Mouse (Mus musculus) midbrain, postnatal 0 days (tissue): ENCODE results near the gene Nfib. TPM values are rescaled to one million over a fixed set of nuclear protein-coding genes. Genes with fewer than 3 reads are reported as not detected.

Experiments used
- ATAC-seq: fragments of 200-750 bp; cut with Nextera tagmentation; 2 replicates; pipeline ENCODE4 v1.8.0; 2017; ENCODE audit warnings: moderate number of reproducible peaks, mild to moderate bottlenecking, moderate TSS enrichment, moderate library complexity; ENCODE audit not compliant: low FRiP score
- DNase-seq: peaks from one replicate; pipeline ENCODE4 v3.0.0-alpha.2; 2015; ENCODE audit warnings: low spot score
- H3K27ac ChIP-seq: fragments of 300-500 bp; sonication (generic); 2 replicates; pipeline ENCODE4 v1.5.1; 2014; ENCODE audit warnings: low read depth, mild to moderate bottlenecking, low read length, mixed read lengths
- H3K27me3 ChIP-seq: fragments of 300-500 bp; sonication (generic); 2 replicates; pipeline ENCODE4 v1.6.1; 2014; ENCODE audit warnings: low read length, control low read depth, mixed read lengths; ENCODE audit not compliant: insufficient read depth
- H3K36me3 ChIP-seq: fragments of 300-500 bp; sonication (generic); 2 replicates; pipeline ENCODE4 v1.6.1; 2014; ENCODE audit warnings: low read length, control low read depth, mixed read lengths; ENCODE audit not compliant: insufficient read depth
- H3K4me1 ChIP-seq: fragments of 300-500 bp; sonication (generic); 2 replicates; pipeline ENCODE4 v1.6.1; 2014; ENCODE audit warnings: mild to moderate bottlenecking, control low read depth, antibody characterized with exemption, low read length, mixed read lengths; ENCODE audit not compliant: insufficient read depth
- H3K4me2 ChIP-seq: fragments of 300-500 bp; sonication (generic); 2 replicates; pipeline ENCODE4 v1.6.1; 2014; ENCODE audit warnings: low read depth, mild to moderate bottlenecking, low read length, mixed read lengths; ENCODE audit not compliant: poor library complexity, severe bottlenecking
- H3K4me3 ChIP-seq: fragments of 300-500 bp; sonication (generic); 2 replicates; pipeline ENCODE4 v1.5.1; 2014; ENCODE audit warnings: low read depth, mild to moderate bottlenecking, low read length, moderate library complexity
- H3K9ac ChIP-seq: fragments of 300-500 bp; sonication (generic); replicated peaks from 2 replicates; pipeline ENCODE4 v1.6.1; 2014; ENCODE audit warnings: mild to moderate bottlenecking, low read length, moderate library complexity, mixed read lengths; ENCODE audit not compliant: poor library complexity, severe bottlenecking
- H3K9me3 ChIP-seq: fragments of 300-500 bp; sonication (generic); 2 replicates; pipeline ENCODE4 v1.6.1; 2016; ENCODE audit warnings: low read length, control low read depth
- CTCF ChIP-seq: IDR thresholded peaks from 2 replicates; pipeline ENCODE4 v1.5.1; 2016; ENCODE audit warnings: antibody characterized with exemption, mild to moderate bottlenecking
- WGBS: fragments of 180-500 bp; shearing (Covaris S2); extraction: QIAGEN DNeasy Blood & Tissue Kit; methylation state at CpG from one replicate; pipeline ENCODE4 v1.1.7; 2014; 5-methylcytosine and 5-hydroxymethylcytosine counted together
- polyA plus RNA-seq: library from polyadenylated mRNA; unstranded; fragments of >200 nt; fragmentation: Nextera tagmentation; extraction: Ambion mirVana; gene quantifications from 2 replicates; pipeline ENCODE4 v1.2.1, GENCODE M21; 2015
- total RNA-seq: library from RNA; depleted of rRNA; stranded (reverse); fragments of >200 nt; gene quantifications from 2 replicates; pipeline ENCODE4 v1.2.3, GENCODE M21; 2014

Gene Nfib
- total and polyA plus RNA-seq, 2 experiments from 2014 or later, result 27.7 to 62.8 TPM

GRCm38 (mm10) chr4:82549762-82550380 is 155.7 kb downstream of the Nfib start:
- H3K4me3 ChIP-seq, result no peak overlapping the region
- H3K4me1 ChIP-seq, result no peaks in the 10 kb centered on the region
- WGBS, result 89% methylated on average over 10 of the region's 10 CpGs

GRCm38 (mm10) chr4:82548247-82548646 is 157.3 kb downstream of the Nfib start:
- no peak for ATAC-seq
- Histone ChIP-seq H3K9ac (no peak overlapping the region), H3K9me3 (no peaks in the 10 kb centered on the region), H3K27me3 (no peaks in the 10 kb centered on the region), H3K4me3 (no peak overlapping the region), H3K27ac (no peak overlapping the region), H3K4me1 (no peaks in the 10 kb centered on the region), H3K36me3 (no peaks in the 10 kb centered on the region), H3K4me2 (no peak overlapping the region)
- TF ChIP-seq CTCF, result no peak
- DNase-seq, result no peak
- 96% methylated on average over 1 of the region's 1 CpGs for WGBS

More at GRCm38 (mm10) chr4:82549762-82550380, 155.7 kb downstream of the Nfib start:
- Histone ChIP-seq H3K4me2 (no peak overlapping the region), H3K9ac (no peak overlapping the region), H3K9me3 (no peaks in the 10 kb centered on the region), H3K36me3 (no peaks in the 10 kb centered on the region), H3K27ac (no peak overlapping the region), H3K27me3 (no peaks in the 10 kb centered on the region)
- ATAC-seq (no peak), DNase-seq (no peak)
- no peak for TF ChIP-seq CTCF

DNA sequence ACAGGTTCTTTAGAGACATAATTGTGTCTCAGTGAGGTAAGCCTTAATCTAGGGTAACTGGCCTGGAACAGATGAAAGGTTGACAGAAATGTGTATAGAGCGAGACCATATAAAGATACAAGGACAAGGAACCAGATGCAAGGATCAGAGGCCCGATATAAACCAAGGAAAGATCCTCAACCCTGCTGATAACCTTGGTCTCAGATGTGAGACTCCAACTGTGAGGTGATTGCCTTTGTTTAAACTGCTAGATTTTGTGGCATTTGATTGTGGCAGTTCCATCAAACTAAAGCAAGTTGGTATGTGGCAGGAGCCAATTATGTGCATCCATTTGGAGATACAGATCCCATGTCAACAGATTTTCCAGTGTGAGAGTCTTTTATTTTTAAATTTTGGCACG is 161.6 kb downstream of the Nfib start:
- Histone ChIP-seq H3K9me3 (no peaks in the 10 kb centered on the region), H3K9ac (no peak overlapping the region), H3K27ac (no peak overlapping the region), H3K4me3 (no peak overlapping the region), H3K36me3 (no peaks in the 10 kb centered on the region), H3K4me2 (no peak overlapping the region), H3K27me3 (0 out of 2 replicates have a peak, but pooled peaks cover 3% of the 10 kb centered on the region), H3K4me1 (no peaks in the 10 kb centered on the region)
- WGBS, result 81% methylated on average over 3 of the region's 3 CpGs
- no peak for ATAC-seq
- no peak for TF ChIP-seq CTCF
- DNase-seq, result no peak

GRCm38 (mm10) chr4:82543398-82543740 is 162.2 kb downstream of the Nfib start:
- DNase-seq (no peak), ATAC-seq (no peak)
- WGBS, result 57% methylated on average over 4 of the region's 4 CpGs
- H3K4me2 ChIP-seq, result no peak overlapping the region
- no peak overlapping the region for H3K9ac ChIP-seq
- no peaks in the 10 kb centered on the region for H3K36me3 ChIP-seq
- no peaks in the 10 kb centered on the region for H3K4me1 ChIP-seq
- TF ChIP-seq CTCF, result no peak
- H3K9me3 ChIP-seq, result no peaks in the 10 kb centered on the region
- H3K27ac ChIP-seq, result no peak overlapping the region
- no peak overlapping the region for H3K4me3 ChIP-seq
- H3K27me3 ChIP-seq, result 0 out of 2 replicates have a peak, but pooled peaks cover 3% of the 10 kb centered on the region

GRCm38 (mm10) chr4:82542656-82543397 is 162.7 kb downstream of the Nfib start:
- DNase-seq (no peak), ATAC-seq (no peak)
- TF ChIP-seq CTCF, result no peak
- no peak overlapping the region for H3K9ac ChIP-seq
- no peak overlapping the region for H3K4me3 ChIP-seq
- H3K27me3 ChIP-seq, result 0 out of 2 replicates have a peak, but pooled peaks cover 3% of the 10 kb centered on the region
- no peak overlapping the region for H3K4me2 ChIP-seq
- H3K27ac ChIP-seq, result no peak overlapping the region
- no peaks in the 10 kb centered on the region for H3K9me3 ChIP-seq
- H3K4me1 ChIP-seq, result no peaks in the 10 kb centered on the region
- H3K36me3 ChIP-seq, result no peaks in the 10 kb centered on the region
- 69% methylated on average over 10 of the region's 10 CpGs for WGBS

DNA sequence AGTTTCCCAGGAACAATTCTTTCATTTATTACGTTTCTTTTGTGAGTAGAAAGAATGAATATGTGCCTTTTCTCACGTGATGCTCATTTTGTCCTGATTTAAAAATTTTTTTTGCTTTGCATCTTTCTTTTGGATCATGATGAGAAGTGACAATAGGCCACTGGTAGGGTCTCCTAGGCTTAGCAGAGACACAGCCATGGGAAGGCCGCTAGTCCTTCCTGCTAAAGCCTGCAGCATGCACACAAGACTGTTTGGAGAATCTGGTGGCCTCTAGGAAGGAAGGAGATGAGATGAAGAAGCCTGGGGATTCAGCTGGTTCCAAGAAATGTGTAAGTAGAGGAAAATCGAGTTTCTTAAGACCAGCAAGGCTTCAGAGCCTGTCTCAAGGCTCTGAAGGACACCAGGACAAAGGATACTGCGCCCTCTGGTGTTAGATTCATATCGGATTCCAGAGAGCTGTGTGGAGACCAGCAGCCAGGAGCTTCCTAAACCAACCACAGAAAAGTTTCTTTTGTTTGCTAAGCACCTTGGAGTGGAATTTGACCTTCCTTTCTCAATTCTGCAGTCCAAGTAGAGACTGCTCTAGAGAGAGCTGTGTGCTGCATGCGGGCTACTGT is 163.5 kb downstream of the Nfib start:
- no peak overlapping the region for H3K9ac ChIP-seq
- no peak overlapping the region for H3K27ac ChIP-seq
- DNase-seq (peak; percentile 95), ATAC-seq (peak; percentile 73)
- H3K27me3 ChIP-seq, result peaks cover 7% of the 10 kb centered on the region
- peaks cover 8% of the 10 kb centered on the region; the same call in 1 of the 2 replicates for H3K4me1 ChIP-seq
- no peak overlapping the region for H3K4me3 ChIP-seq
- peak; percentile 84 for TF ChIP-seq CTCF
- 27% methylated on average over 7 of the region's 7 CpGs for WGBS
- H3K36me3 ChIP-seq, result no peaks in the 10 kb centered on the region
- no peak overlapping the region for H3K4me2 ChIP-seq
- H3K9me3 ChIP-seq, result no peaks in the 10 kb centered on the region
